Mouse (Mus musculus): ENCODE data around the gene Ulk4. TPM values are rescaled to one million over a fixed set of nuclear protein-coding genes. Genes with fewer than 3 reads are reported as not detected.

Gene Ulk4
- total and polyA plus RNA-seq, 3 experiments, result 26.6 to 31.1 TPM; not detected in 1

GRCm38 (mm10) chr9:121175201-121175600, 101.8 kb downstream of the Ulk4 start:
- Histone ChIP-seq H3K27me3 (ENCODE audit: control insufficient read depth in 1 of 2, insufficient read depth in 2 of 2, low read length in 2 of 2) (no peaks in the 10 kb centered on the region), H3K9me3 (replicated peaks; ENCODE audit: insufficient read depth, low read length) (no peaks in the 10 kb centered on the region), H3K4me1 (ENCODE audit: control insufficient read depth in 1 of 2, insufficient read depth in 2 of 2, low read length in 2 of 2) (no peaks in the 10 kb centered on the region), H3K79me2 (ENCODE audit: control insufficient read depth, insufficient read depth, low read length, poor library complexity) (no peaks in the 10 kb centered on the region), H3K36me3 (ENCODE audit: control insufficient read depth in 1 of 2, insufficient read depth in 2 of 2, low read length in 2 of 2) (no peaks in the 10 kb centered on the region), H3K9ac (ENCODE audit: control insufficient read depth, low read depth, low read length, poor library complexity, severe bottlenecking) (no peak overlapping the region), H3K27ac (ENCODE audit: control insufficient read depth, low read depth, low read length) (no peak overlapping the region), H3K4me3 (ENCODE audit: control insufficient read depth in 1 of 2, insufficient read depth in 1 of 2, low read depth in 2 of 2, low read length in 2 of 2) (no peak overlapping the region)
- TF ChIP-seq POLR2AphosphoS2 (IDR thresholded peaks at IDR 0.05; ENCODE audit: low read length), result no peak
- TF ChIP-seq UBTF (IDR thresholded peaks at IDR 0.05; ENCODE audit: borderline replicate concordance, insufficient read depth, low read depth, low read length), result no peak
- no peak for TF ChIP-seq USF1 (IDR thresholded peaks at IDR 0.05; ENCODE audit: low read depth, low read length)
- no peak for TF ChIP-seq MAX (IDR thresholded peaks at IDR 0.05; ENCODE audit: low read length)
- no peak for TF ChIP-seq MEF2A (IDR thresholded peaks at IDR 0.05; ENCODE audit: extremely low read depth, insufficient replicate concordance, low read depth, low read length, poor library complexity, severe bottlenecking)
- no peak for TF ChIP-seq NELFE (IDR thresholded peaks at IDR 0.05; ENCODE audit: low read depth, low read length)
- no peak for TF ChIP-seq KAT2A (conservative IDR thresholded peaks at IDR 0.05; ENCODE audit: low read depth, low read length)
- no peak for TF ChIP-seq USF2 (IDR thresholded peaks at IDR 0.05; ENCODE audit: borderline replicate concordance in 1 of 2, insufficient read depth in 1 of 2, low read depth in 1 of 2, low read length in 2 of 2)
- TF ChIP-seq CHD2 (IDR thresholded peaks at IDR 0.05; ENCODE audit: low read length), result no peak
- TF ChIP-seq RAD21 (IDR thresholded peaks at IDR 0.05; ENCODE audit: low read depth, low read length), result no peak
- no peak for TF ChIP-seq ZKSCAN1 (IDR thresholded peaks at IDR 0.05; ENCODE audit: low read depth, low read length)
- TF ChIP-seq MYC (IDR thresholded peaks at IDR 0.05; ENCODE audit: low read depth, low read length), result no peak
- no peak for DNase-seq (ENCODE audit: low read depth, low spot score)

- no peak for DNase-seq (ENCODE audit: low read depth, low spot score)
- H3K4me3 ChIP-seq (ENCODE audit: control insufficient read depth in 1 of 2, insufficient read depth in 1 of 2, low read depth in 2 of 2, low read length in 2 of 2), result no peak overlapping the region
Observed at GRCm38 (mm10) chr9:121172123-121172522, 104.9 kb downstream of the Ulk4 start.

GRCm38 (mm10) chr9:121171609-121172008, 105.4 kb downstream of the Ulk4 start:
- no peak for TF ChIP-seq E2F4 (IDR thresholded peaks at IDR 0.05; ENCODE audit: borderline replicate concordance, low read depth, low read length)
- no peak for TF ChIP-seq POLR2AphosphoS2 (IDR thresholded peaks at IDR 0.05; ENCODE audit: low read length)
- no peak for TF ChIP-seq GATA1 (IDR thresholded peaks at IDR 0.05; ENCODE audit: low read depth, low read length)
- no peak for TF ChIP-seq CHD1 (IDR thresholded peaks at IDR 0.05; ENCODE audit: low read depth, low read length)
- TF ChIP-seq USF2 (IDR thresholded peaks at IDR 0.05; ENCODE audit: borderline replicate concordance in 1 of 2, insufficient read depth in 1 of 2, low read depth in 1 of 2, low read length in 2 of 2), result no peak
- no peak for TF ChIP-seq TAL1 (IDR thresholded peaks at IDR 0.05; ENCODE audit: low read length)
- TF ChIP-seq JUND (IDR thresholded peaks at IDR 0.05; ENCODE audit: low read depth, low read length), result no peak
- no peak for TF ChIP-seq POLR2AphosphoS5 (IDR thresholded peaks at IDR 0.05; ENCODE audit: borderline replicate concordance, low read depth, low read length)
- TF ChIP-seq RCOR1 (IDR thresholded peaks at IDR 0.05; ENCODE audit: low read depth, low read length), result no peak
- TF ChIP-seq CTCF (IDR thresholded peaks at IDR 0.05 in 2 of 3, conservative IDR thresholded peaks at IDR 0.05 in 1 of 3; ENCODE audit: control insufficient read depth in 1 of 3, insufficient read depth in 1 of 3, low read depth in 2 of 3, low read length in 3 of 3, poor library complexity in 1 of 3, severe bottlenecking in 1 of 3), result no peak
- no peak for TF ChIP-seq RAD21 (IDR thresholded peaks at IDR 0.05; ENCODE audit: low read depth, low read length)
- TF ChIP-seq SMC3 (IDR thresholded peaks at IDR 0.05; ENCODE audit: low read depth, low read length), result no peak
- no peak for TF ChIP-seq ETS1 (IDR thresholded peaks at IDR 0.05; ENCODE audit: low read depth, low read length)
- no peak for TF ChIP-seq BHLHE40 (IDR thresholded peaks at IDR 0.05; ENCODE audit: borderline replicate concordance, low read depth, low read length)
- no peak for TF ChIP-seq NRF1 (IDR thresholded peaks at IDR 0.05; ENCODE audit: insufficient read depth, low read depth, low read length, poor library complexity, severe bottlenecking)
- TF ChIP-seq MYB (IDR thresholded peaks at IDR 0.05; ENCODE audit: low read depth, low read length), result no peak
- DNase-seq (ENCODE audit: low read depth, low spot score), result no peak
- Histone ChIP-seq H3K27me3 (ENCODE audit: control insufficient read depth in 1 of 2, insufficient read depth in 2 of 2, low read length in 2 of 2) (no peaks in the 10 kb centered on the region), H3K36me3 (ENCODE audit: control insufficient read depth in 1 of 2, insufficient read depth in 2 of 2, low read length in 2 of 2) (no peaks in the 10 kb centered on the region), H3K9ac (ENCODE audit: control insufficient read depth, low read depth, low read length, poor library complexity, severe bottlenecking) (no peak overlapping the region), H3K27ac (ENCODE audit: control insufficient read depth, low read depth, low read length) (no peak overlapping the region), H3K4me1 (ENCODE audit: control insufficient read depth in 1 of 2, insufficient read depth in 2 of 2, low read length in 2 of 2) (no peaks in the 10 kb centered on the region), H3K4me3 (ENCODE audit: control insufficient read depth in 1 of 2, insufficient read depth in 1 of 2, low read depth in 2 of 2, low read length in 2 of 2) (no peak overlapping the region), H3K9me3 (replicated peaks; ENCODE audit: insufficient read depth, low read length) (no peaks in the 10 kb centered on the region), H3K79me2 (ENCODE audit: control insufficient read depth, insufficient read depth, low read length, poor library complexity) (no peaks in the 10 kb centered on the region)

More at GRCm38 (mm10) chr9:121172123-121172522, 104.9 kb downstream of the Ulk4 start:
- no peaks in the 10 kb centered on the region for H3K4me1 ChIP-seq (ENCODE audit: control insufficient read depth in 1 of 2, insufficient read depth in 2 of 2, low read length in 2 of 2)
- no peak overlapping the region for H3K27ac ChIP-seq (ENCODE audit: control insufficient read depth, low read depth, low read length)
- H3K79me2 ChIP-seq (ENCODE audit: control insufficient read depth, insufficient read depth, low read length, poor library complexity), result no peaks in the 10 kb centered on the region
- H3K36me3 ChIP-seq (ENCODE audit: control insufficient read depth in 1 of 2, insufficient read depth in 2 of 2, low read length in 2 of 2), result no peaks in the 10 kb centered on the region
- H3K27me3 ChIP-seq (ENCODE audit: control insufficient read depth in 1 of 2, insufficient read depth in 2 of 2, low read length in 2 of 2), result no peaks in the 10 kb centered on the region
- no peak for TF ChIP-seq KAT2A (conservative IDR thresholded peaks at IDR 0.05; ENCODE audit: low read depth, low read length)
- no peaks in the 10 kb centered on the region for H3K9me3 ChIP-seq (replicated peaks; ENCODE audit: insufficient read depth, low read length)
- H3K9ac ChIP-seq (ENCODE audit: control insufficient read depth, low read depth, low read length, poor library complexity, severe bottlenecking), result no peak overlapping the region
